Comparison of ENCODE assay signal across 7 mouse cellular contexts in genomic region chr15:101283911-101284750, GRCm38 (mm10). TPM values are rescaled to one million over a fixed set of nuclear protein-coding genes. Genes with fewer than 3 reads are reported as not detected.
DNase-seq lines count a peak whose midpoint lies in the region; ATAC-seq lines count a peak whose summit lies in the region.

TSS of gene Atg101 (plus strand) at chr15:101284272.

- peak within 1 kb of the TSS; percentile 88 for H3K4me3 ChIP-seq in embryonic facial prominence, embryonic 11.5 days (ENCODE audit: low read depth, low read length)
- peak within 1 kb of the TSS; percentile 92 for H3K4me3 ChIP-seq in limb, embryonic 10.5 days
- H3K4me3 ChIP-seq in midbrain, embryonic 13.5 days (replicated peaks) = peak within 1 kb of the TSS; percentile 93

- peak within 1 kb of the TSS; percentile 77 for H3K4me2 ChIP-seq in embryonic facial prominence, embryonic 11.5 days (ENCODE audit: low read depth, low read length)
- H3K4me2 ChIP-seq in midbrain, embryonic 13.5 days (replicated peaks) = peak within 1 kb of the TSS; percentile 97

- H3K36me3 ChIP-seq in embryonic facial prominence, embryonic 11.5 days (replicated peaks; ENCODE audit: control insufficient read depth, insufficient read depth, low read depth, low read length) = no peaks in the 10 kb centered on the region
- H3K36me3 ChIP-seq in limb, embryonic 10.5 days = peaks cover 31% of the 10 kb centered on the region
- H3K36me3 ChIP-seq in midbrain, embryonic 13.5 days = peaks cover 30% of the 10 kb centered on the region

- ATAC-seq in embryonic facial prominence, embryonic 11.5 days (replicated peaks; ENCODE audit: insufficient number of reproducible peaks, low FRiP score, low TSS enrichment, low read depth) = peak; percentile 86
- peak; percentile 92 for ATAC-seq in granulocyte monocyte progenitor cell, adult 5-6 weeks (replicated peaks; ENCODE audit: poor library complexity, severe bottlenecking)
- ATAC-seq in midbrain, embryonic 13.5 days = peak; percentile 95

- no peaks in the 10 kb centered on the region; the same call in 1 of the 2 replicates for H3K4me1 ChIP-seq in embryonic facial prominence, embryonic 11.5 days (ENCODE audit: control insufficient read depth, insufficient read depth, low read length)
- H3K4me1 ChIP-seq in limb, embryonic 10.5 days = peaks cover 20% of the 10 kb centered on the region
- H3K4me1 ChIP-seq in midbrain, embryonic 13.5 days (replicated peaks) = peaks cover 18% of the 10 kb centered on the region

- peak; percentile 94 for DNase-seq in adrenal gland, postnatal 14 days
- peak; percentile 93 for DNase-seq in embryonic facial prominence, embryonic 11.5 days (ENCODE audit: low spot score)
- peak; percentile 88 for DNase-seq in kidney, adult 11 months
- peak; percentile 94 for DNase-seq in limb, embryonic 10.5 days (ENCODE audit: low spot score)
- DNase-seq in spleen, adult 12 weeks (ENCODE audit: low spot score) = peak; percentile 89

- H3K9me3 ChIP-seq in embryonic facial prominence, embryonic 11.5 days (replicated peaks; ENCODE audit: control insufficient read depth, low read length) = no peaks in the 10 kb centered on the region
- H3K9me3 ChIP-seq in limb, embryonic 10.5 days (replicated peaks) = no peaks in the 10 kb centered on the region
- H3K9me3 ChIP-seq in midbrain, embryonic 13.5 days = no peaks in the 10 kb centered on the region

- no peak within 1 kb of the TSS; the same call in 1 of the 2 replicates for H3K27ac ChIP-seq in embryonic facial prominence, embryonic 11.5 days (replicated peaks; ENCODE audit: low read depth, low read length)
- peak within 1 kb of the TSS; percentile 97 for H3K27ac ChIP-seq in limb, embryonic 10.5 days
- peak within 1 kb of the TSS; percentile 74 for H3K27ac ChIP-seq in midbrain, embryonic 13.5 days

- peak within 1 kb of the TSS; percentile 84 for H3K9ac ChIP-seq in embryonic facial prominence, embryonic 11.5 days (replicated peaks; ENCODE audit: low read length)
- peak within 1 kb of the TSS; percentile 90 for H3K9ac ChIP-seq in midbrain, embryonic 13.5 days (replicated peaks)

- H3K27me3 ChIP-seq in embryonic facial prominence, embryonic 11.5 days (ENCODE audit: control insufficient read depth, insufficient read depth, low read length) = no peaks in the 10 kb centered on the region
- no peaks in the 10 kb centered on the region for H3K27me3 ChIP-seq in limb, embryonic 10.5 days (ENCODE audit: low read depth, poor library complexity, severe bottlenecking)
- no peaks in the 10 kb centered on the region for H3K27me3 ChIP-seq in midbrain, embryonic 13.5 days

- WGBS in embryonic facial prominence, embryonic 11.5 days = under 1% methylated on average over 61 of the region's 61 CpGs
- WGBS in limb, embryonic 10.5 days = under 1% methylated on average over 61 of the region's 61 CpGs
- under 1% methylated on average over 61 of the region's 61 CpGs for WGBS in midbrain, embryonic 13.5 days

RNA-seq across cellular contexts. Expression of gene Atg101, which starts in this region (rescaled TPM):
- total RNA-seq in adrenal gland, postnatal 14 days (2021) = 64.4 and 97.1 TPM in 2 replicates
- 63.8 and 65.8 TPM in 2 replicates for polyA plus RNA-seq in embryonic facial prominence, embryonic 11.5 days (2014; fragmentation: Nextera tagmentation; extraction: Ambion mirVana)
- total RNA-seq in granulocyte monocyte progenitor cell, adult 5-6 weeks (2014; fragmentation: Nextera tagmentation) = 35.3 and 36.0 TPM in 2 replicates
- total RNA-seq in granulocyte monocyte progenitor cell, adult 5-6 weeks (2017) = 51.9 and 60.6 TPM in 2 replicates
- polyA plus RNA-seq in limb, embryonic 10.5 days (2016; fragmentation: Nextera tagmentation; extraction: Ambion mirVana) = 92.3 and 97.5 TPM in 2 replicates
- polyA plus RNA-seq in midbrain, embryonic 13.5 days (2015; fragmentation: Nextera tagmentation; extraction: Ambion mirVana) = 79.1 and 82.8 TPM in 2 replicates
